Mouse (Mus musculus): ENCODE measurements around the gene Stk33. TPM values are rescaled to one million over a fixed set of nuclear protein-coding genes. Genes with fewer than 3 reads are reported as not detected.

Stk33 gene
- total RNA-seq, 2 experiments from 2014 or later = not detected

- no peak for ATAC-seq (replicated peaks; ENCODE audit: low FRiP score, poor library complexity, severe bottlenecking)
Measured at GRCm38 (mm10) chr7:109265606-109266005, 173.3 kb downstream of the Stk33 start.

GRCm38 (mm10) chr7:109255506-109256352 lies 183.2 kb downstream of the Stk33 start:
- ATAC-seq (replicated peaks; ENCODE audit: low FRiP score, poor library complexity, severe bottlenecking) = no peak

- no peak for ATAC-seq (replicated peaks; ENCODE audit: low FRiP score, poor library complexity, severe bottlenecking)
Measured at GRCm38 (mm10) chr7:109251418-109251817, 187.5 kb downstream of the Stk33 start.

- ATAC-seq (replicated peaks; ENCODE audit: low FRiP score, poor library complexity, severe bottlenecking) = no peak
Measured at GRCm38 (mm10) chr7:109244776-109245175, 194.1 kb downstream of the Stk33 start.

- ATAC-seq (replicated peaks; ENCODE audit: low FRiP score, poor library complexity, severe bottlenecking) = no peak
Measured at GRCm38 (mm10) chr7:109241313-109241712, 197.6 kb downstream of the Stk33 start.

GRCm38 (mm10) chr7:109239346-109239745 lies 199.5 kb downstream of the Stk33 start:
- no peak for ATAC-seq (replicated peaks; ENCODE audit: low FRiP score, poor library complexity, severe bottlenecking)

GRCm38 (mm10) chr7:109238724-109239123 lies 200.2 kb downstream of the Stk33 start:
- ATAC-seq (replicated peaks; ENCODE audit: low FRiP score, poor library complexity, severe bottlenecking) = no peak

GRCm38 (mm10) chr7:109234882-109235640 lies 203.8 kb downstream of the Stk33 start:
- no peak for ATAC-seq (replicated peaks; ENCODE audit: low FRiP score, poor library complexity, severe bottlenecking)

- no peak for ATAC-seq (replicated peaks; ENCODE audit: low FRiP score, poor library complexity, severe bottlenecking)
Measured at GRCm38 (mm10) chr7:109234476-109234875, 204.4 kb downstream of the Stk33 start.

- no peak for ATAC-seq (replicated peaks; ENCODE audit: low FRiP score, poor library complexity, severe bottlenecking)
Measured at GRCm38 (mm10) chr7:109231881-109232321, 207.0 kb downstream of the Stk33 start.

- ATAC-seq (replicated peaks; ENCODE audit: low FRiP score, poor library complexity, severe bottlenecking) = no peak
Measured at GRCm38 (mm10) chr7:109231307-109231706, 207.6 kb downstream of the Stk33 start.

GRCm38 (mm10) chr7:109230806-109231205 lies 208.1 kb downstream of the Stk33 start:
- ATAC-seq (replicated peaks; ENCODE audit: low FRiP score, poor library complexity, severe bottlenecking) = no peak

Other genes starting within 250 kb of the Stk33 start
- gene Trim66, start 69.1 kb upstream of the Stk33 start, total RNA-seq (2015; ENCODE audit: low replicate concordance) = not detected in 2 replicates
- not detected in 2 replicates for gene Trim66, start 69.1 kb upstream of the Stk33 start, total RNA-seq (2017; ENCODE audit: low replicate concordance)
- gene Rpl27a, start 80.1 kb upstream of the Stk33 start, total RNA-seq (2015; ENCODE audit: low replicate concordance) = 221 and 228 TPM in 2 replicates
- gene Rpl27a, start 80.1 kb upstream of the Stk33 start, total RNA-seq (2017; ENCODE audit: low replicate concordance) = 113 and 169 TPM in 2 replicates

Measured in erythroid progenitor cell, adult 5-6 weeks (primary cell).